Mouse (Mus musculus): ENCODE results near the gene Vipr1. TPM values are rescaled to one million over a fixed set of nuclear protein-coding genes. Genes with fewer than 3 reads are reported as not detected.
"Not testable (repeated sequence)": the region's sequence is repeated elsewhere in the genome, so short reads cannot be mapped to it uniquely, and the experiment has no call there.

Vipr1 gene
- 1 to 10 TPM; 1.5 to 1.8 TPM for polyA plus RNA-seq (2017; shearing (Covaris generic))

DNA sequence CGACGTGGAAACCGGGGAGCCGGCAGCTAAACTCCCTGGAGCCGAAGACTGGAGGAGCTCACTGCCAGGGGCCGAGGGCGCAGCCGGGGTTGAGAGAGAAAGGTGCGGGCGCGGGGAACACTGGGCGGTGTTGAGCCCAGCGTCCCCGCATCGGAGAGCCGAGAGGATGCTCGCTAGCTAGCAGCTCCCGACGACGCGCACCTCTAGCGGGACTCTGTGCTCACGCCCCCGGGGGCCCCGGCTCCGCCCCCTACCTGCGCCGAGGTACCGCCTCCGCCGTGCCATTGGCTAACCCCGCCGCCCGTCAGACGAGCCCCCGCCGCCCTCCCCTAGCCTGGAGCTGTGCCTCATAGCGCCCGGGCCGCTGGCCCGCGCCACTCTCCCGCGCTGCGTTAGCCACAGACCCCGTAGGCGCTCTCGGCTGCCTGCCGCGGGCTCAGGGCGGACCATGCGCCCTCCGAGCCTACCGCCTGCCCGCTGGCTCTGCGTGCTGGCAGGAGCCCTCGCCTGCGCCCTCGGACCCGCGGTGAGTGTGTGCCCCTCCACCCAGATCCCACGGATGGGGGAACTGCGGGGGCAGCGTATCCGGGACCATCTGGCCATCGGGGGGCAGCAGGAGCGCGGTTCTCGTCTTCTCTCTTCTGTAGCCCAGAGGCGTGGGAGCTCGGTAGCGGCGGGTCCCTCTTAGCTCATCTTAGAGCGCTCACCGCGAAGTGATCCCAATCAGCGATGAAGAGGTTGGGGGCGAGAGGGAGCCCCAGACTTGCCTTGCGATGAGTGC lies at the start of gene Vipr1:
Vipr1 (plus strand) TSS at position 316 of the 781 bp plus-strand sequence.
- peak; percentile 86 for ATAC-seq

DNA sequence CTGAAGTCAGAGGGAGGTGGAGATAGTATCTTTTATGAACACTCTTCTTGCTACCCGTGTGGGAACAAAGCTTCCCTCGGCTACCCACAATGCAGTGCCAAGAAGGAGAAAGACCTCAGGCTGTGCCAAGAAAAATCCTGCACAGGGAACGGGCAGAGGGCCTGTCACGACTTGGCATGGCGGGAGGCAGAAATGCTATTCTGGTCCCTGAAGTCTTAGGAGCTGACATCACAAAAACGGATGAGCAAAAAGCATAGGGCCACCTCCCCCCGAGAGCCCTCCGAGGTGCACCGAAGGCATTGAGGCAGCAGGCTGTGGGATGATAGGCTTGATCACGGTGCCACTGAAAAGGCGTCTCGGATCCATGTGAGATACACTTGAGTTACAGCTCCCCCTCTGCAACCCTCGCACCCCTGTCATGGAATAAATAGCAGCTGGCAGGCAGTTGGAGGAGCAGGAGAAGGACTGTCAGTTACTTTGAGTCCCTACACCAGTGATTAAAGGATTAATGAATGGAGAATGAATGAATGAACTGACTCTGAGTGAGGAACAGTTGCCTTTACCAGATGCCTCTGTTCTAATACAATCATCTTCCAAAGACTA lies 49.5 kb upstream of the Vipr1 start:
- no peak for ATAC-seq

DNA sequence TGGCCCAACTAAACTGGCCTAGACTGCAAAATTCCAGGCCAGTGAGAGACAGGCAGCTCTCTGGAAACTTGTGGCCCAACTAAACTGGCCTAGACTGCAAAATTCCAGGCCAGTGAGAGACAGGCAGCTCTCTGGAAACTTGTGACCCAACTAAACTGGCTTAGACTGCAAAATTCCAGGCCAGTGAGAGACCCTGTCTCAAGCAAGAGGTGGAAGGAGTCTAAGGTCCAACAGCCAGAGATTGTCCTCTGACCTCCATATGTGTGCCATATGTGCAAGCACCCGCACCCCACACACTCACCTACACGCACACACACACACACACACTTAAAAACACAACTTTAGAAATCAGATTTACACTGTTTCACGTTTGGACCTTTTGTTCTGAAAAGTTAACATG lies 48.7 kb upstream of the Vipr1 start:
- ATAC-seq, result not testable (repeated sequence)

DNA sequence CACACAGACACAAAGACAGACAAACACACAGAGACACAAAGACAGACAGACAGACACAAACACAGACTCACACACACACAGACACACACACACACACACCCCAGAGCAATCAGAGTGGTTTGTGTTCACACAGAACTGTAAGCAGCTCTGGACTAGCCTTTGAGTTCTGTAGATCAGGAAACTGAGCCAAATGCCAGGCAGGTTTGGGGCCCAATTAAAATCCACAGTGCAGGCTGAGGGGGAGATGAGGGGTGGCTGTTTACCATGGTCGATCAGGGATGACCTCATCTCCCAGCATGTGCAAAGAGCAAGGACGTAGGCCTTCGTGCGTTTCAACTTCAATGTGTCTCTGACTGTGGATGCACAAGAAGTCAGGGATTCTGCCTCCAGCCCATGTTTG lies 47.7 kb upstream of the Vipr1 start:
- no peak for ATAC-seq

DNA sequence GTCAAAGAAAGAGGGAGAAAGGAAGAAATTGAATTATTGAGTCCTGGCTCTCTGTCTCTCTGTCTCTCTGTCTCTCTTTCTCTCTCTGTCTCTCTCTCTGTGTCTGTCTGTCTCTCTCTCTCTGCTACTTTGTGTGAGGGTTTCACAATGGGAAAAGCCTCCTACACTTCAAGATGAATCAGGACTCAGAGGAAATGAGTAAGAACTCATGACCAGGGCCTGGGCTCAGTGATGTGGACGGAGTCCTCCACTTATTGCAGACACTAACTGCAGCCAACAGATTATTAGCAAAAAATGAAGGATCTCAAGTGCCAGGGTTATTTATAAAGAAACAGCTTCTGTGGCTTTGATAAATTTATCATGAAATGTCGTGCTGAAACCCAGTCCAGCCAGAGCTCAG lies 44.4 kb upstream of the Vipr1 start:
- no peak for ATAC-seq

DNA sequence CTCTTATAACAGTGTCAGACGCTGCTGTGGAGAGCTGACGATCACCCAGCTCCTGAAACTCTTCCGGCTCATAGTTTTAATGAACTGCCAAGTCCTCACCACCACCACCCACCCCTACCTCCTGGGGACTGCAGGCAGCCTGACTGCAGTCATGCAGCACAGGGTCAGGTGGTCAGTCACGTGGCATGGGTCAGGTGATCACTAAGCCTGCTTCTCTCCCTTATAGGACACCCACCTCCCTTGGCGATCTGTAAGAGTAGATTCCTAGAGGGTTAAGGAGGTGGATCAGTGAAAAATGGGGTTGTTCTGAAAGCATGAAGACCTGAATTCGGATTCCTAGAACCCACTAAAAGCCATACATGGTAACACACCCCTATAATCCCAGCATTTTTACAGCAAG lies 43.0 kb upstream of the Vipr1 start:
- no peak for ATAC-seq

DNA sequence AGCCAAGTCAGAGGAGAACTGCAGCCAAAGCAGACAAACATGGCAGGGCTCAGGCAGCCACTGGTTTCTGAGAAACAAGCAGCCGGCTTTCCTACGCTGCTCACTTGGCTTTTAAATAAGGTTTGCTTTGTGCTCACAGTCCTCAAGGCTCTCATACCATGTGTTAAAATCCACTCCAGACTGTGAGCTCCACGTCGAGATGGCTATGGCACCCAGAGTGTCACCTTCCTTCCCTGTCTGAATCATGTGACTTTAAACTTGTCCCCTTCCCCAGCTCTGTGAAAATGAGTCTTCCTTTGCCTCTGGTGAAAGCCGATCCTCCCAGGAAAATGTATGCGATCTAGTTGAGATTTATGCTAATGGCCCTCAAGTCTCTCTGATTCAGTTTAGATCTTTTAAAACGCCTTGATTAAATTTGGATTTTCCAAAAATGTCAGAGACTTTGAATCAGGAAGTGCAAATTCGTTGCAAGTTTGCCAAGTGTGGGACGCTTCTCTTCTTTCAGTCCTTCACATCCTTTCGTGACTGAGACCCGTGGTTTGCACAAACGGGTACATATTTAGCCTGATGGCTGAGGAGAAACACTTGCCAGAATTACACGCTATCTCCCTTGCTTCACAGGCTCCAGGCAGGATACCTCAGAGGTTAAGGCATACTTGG lies 42.2 kb upstream of the Vipr1 start:
- no peak for ATAC-seq

DNA sequence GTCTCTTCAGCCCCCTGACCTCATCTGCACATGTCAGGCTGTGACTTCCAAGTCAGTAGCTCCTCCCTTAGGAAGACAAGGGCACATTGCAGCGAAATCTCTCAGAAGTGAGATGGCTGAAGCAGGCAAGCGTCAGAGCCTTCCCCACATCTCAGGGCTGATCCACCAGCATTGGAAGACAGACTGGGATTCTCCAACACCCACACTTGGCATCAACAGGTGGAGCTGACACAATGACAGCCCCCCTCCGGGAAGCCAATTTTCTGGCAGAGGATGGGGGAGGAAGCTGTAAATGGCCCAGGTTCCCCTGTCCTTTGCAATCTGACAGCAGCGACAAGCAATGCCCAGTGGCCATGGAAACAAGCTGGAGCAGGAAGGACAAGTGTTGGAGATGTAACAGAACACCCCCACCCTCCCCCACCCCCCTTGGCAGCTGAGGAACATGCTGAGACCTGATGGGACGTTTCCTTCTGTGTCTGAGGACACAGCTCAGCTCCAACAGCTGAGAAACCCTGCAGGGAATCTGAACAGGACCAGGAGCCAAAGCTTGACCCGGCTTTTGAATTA lies 41.6 kb upstream of the Vipr1 start:
- no peak for ATAC-seq

DNA sequence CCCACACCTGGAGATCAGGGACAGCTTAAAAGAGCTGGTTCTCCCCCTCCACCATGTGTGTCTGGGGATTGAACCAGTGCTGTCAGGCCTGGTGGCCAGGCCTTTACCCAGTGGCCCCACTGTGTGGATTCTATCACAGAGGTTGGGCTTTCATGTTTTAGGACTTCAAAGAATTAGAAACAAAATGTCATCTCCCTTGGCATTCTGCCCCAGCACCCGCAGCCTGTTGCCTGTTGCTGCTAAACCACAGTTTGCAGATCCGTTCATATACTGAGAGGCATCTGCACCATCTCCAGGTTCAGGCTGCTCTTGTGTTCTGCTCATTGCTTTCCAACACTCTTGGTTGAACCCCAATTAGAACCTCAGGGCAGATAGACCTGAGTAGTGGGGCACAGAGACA lies 40.1 kb upstream of the Vipr1 start:
- ATAC-seq, result no peak

DNA sequence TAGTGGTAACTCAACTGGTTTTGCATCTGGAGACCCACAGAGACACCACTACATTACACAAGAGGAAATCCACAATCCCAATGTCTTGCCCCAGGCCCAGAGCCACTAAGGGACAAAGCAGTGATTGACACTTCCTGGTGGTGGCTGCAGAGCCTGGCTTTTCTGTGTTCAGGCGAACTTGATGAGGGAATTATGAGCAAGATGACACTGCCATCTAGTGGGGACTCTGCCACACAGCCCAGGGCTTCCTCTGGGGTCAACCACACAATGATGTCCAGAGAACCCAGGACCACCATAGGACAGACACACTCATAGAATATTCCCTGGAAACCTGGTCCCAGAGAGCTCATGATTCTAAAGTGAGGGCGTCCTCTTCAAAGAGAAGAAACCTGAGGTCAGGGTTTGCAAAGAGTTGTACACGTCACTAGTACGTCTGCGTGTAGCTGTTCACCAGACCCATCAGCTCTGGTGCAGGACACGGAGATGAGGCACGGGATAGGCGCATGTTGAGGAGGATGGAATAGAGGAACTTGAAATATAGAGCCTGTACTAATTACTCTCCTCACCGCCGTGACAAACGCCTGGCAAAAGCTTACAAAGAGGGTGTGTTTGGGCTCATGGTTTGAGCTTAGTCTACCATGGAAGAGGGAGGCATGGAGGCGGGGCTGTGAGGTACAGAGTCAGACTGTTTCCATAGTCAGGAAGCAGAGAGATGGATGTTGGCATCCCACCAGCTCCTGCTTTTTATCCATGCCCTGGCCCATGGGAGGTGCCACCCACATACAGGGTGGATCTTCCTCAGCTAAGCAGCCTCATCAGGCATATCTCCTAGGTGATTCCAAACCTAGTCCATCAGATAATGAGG lies 36.9 kb upstream of the Vipr1 start:
- ATAC-seq, result no peak

DNA sequence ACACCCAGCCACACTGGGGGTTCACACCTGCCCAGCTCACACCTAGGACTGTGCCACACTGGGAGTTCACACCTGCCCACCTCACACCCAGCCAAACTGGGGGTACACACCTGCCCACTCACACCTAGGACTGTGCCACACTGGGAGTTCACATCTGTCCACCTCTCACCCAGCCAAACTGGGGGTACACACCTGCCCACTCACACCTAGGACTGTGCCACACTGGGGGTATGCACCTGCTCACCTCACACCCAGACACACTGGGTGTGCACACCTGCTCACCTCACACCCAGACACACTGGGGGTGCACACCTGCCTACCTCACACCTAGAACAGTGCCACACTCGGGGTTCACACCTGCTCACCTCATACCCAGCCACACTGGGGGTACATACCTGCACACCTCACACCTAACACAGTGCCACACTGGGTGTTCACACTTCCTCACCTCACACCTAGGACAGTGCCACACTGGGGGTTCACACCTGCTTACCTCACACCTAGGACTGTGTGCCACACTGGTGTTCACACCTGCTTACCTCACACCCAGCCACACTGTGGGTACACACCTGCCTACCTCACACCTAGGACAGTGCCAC lies 35.9 kb upstream of the Vipr1 start:
- ATAC-seq, result no peak

DNA sequence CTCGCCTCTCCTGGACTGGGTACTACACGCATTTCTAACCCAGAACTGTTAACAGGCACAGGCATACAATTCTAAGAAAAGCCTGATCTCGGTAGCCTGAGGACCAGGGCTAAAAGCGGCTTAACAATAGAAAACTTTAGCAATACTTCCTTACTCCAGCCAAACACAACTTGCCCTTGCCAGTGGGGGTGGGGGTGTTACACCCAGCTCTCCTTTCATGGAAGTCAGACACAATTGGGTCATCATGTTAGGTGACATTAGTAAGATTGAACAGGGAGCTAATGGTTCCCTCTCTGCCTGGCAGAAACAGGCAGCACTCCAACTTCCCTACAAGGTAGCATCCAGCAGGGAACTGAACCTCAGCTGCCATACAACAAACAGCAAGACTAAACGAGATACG lies 33.1 kb upstream of the Vipr1 start:
- ATAC-seq, result no peak

DNA sequence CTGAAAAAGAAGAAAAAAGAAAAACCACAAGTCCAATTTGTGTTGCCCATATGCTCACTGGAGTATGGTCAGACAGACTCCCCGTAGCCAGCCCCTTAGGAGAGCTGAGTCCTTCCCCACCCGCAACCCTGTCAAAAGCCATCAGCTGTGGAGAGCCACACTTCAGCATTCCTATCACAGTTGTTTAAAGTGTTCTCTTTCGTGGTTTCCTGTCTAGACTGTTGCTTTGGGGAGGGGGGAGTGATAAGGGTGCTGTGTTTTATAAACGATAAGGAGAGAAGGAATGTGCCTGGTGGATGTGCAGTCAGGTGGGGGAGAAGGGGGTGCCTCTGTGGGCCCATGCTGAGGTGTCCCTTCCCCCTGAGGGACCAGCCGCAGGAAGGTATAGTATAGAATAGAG lies 29.3 kb upstream of the Vipr1 start:
- ATAC-seq, result no peak

DNA sequence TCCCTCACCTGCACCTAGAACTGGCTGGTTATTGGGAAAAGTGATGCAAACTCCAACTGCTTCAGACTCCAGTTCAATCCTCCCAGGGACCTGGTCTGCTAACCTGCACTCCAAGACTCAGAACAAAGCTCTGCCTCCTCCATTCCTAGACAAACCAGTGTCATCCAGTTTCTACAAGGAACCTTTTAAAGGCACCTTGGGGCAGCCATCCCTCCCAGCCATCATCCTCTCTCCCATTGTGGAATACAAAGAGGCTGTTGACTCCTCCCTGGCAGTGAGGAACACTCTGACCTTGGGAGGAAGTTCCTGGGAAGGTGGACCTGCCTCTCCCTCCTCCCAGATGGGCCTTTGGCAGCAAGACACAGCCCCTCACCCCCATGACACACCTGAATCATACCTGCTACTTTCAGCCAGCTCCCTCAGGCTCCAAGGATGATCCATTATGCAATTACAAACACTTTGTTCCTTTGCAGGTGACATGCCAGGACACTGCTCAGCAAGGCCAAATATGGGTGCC lies 28.2 kb upstream of the Vipr1 start:
- no peak for ATAC-seq

DNA sequence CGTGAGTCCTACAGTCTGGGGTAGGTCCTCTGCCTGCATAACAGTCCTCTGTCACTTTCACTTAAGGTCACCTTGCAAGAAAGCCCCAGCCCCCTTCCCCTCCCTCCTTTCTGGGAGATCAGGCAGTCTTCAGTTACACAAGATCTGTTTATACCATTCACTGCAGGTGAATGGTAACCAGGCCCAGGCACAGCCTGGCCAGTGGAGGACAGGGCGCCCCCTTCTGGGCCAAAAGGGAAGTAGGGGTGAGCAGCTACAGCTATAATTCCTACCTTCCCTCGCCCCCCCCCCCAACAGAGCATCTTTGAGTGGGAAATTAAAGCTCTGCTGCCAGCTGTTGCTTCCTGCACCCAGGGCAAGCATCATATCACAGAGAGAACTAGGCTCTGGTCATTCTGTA lies 26.0 kb upstream of the Vipr1 start:
- no peak for ATAC-seq

DNA sequence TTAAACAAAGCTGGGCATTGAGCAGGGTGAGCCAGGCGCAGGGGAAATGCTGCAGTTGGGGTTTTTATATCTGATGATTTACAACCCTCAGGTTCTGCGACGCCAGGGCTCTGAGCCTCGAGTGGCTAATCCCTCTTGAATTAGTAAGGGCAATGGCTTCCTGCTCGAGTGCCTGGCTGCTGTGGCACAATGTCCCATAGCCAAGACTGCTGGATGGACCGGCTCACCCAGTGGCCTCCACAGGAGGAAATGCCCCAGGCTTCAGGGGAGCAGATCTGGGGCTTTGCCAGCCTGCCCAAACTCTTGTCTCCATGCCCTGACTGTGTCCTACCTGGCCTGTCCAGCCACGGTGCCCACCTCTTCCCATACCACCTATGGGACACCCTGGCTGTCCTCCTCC lies 23.1 kb upstream of the Vipr1 start:
- ATAC-seq, result no peak

DNA sequence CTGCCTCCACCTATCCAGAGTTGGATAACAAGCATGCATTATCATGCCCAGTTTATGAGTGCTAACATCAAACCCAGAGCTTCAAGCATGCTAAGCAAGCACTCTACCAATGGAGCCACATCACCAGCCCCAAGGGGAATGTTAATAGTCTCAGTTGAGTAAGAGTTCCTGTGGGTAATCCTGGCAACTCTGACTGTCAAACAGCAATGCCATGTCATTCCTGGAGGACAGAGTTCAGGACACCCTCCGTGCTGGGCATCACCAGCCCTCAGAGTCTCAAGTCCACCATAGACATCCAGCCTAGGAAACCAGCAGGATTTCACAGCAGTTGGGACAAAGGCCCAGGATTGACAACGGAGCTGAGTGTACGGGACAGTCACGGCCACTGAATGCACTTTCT lies 19.3 kb upstream of the Vipr1 start:
- ATAC-seq, result no peak

DNA sequence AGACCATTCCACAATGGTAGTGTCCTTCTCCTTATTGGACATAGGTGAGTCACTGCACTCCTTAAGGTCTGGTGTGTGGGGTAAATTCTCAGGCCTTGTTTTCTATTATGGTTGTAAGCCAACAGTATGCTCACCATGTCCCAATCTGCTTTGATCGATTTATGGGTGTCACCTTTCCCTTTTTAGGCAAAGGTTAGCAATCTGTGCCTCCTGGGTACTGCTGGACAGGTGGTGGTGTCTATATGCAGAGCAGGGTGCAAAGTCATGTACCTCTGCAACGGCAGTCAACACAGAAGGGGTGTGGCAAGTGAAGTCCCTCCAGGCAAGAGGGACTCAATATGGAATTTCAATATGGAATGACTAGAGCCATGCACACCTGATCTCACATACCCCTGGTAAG lies 17.6 kb upstream of the Vipr1 start:
- ATAC-seq, result no peak

DNA sequence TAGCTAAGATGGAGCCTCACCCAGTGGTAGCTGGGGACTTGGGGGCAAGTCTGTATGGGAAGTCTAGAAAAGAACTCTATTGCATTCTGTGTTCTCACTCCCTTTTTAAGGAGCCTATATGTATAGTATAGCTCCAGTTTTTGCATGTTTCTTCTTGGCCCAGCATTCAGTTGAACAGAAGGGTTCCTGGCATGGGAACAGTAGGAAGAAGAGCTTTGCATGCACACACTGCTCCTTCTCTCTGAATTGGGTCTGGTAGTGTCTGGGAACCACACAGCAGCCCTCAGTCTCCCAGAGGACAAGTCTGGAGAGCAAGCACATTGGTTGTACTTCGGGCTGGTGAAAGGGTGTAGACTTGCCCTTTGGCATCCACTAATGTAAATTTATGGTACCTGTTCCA lies 11.9 kb upstream of the Vipr1 start:
- no peak for ATAC-seq

DNA sequence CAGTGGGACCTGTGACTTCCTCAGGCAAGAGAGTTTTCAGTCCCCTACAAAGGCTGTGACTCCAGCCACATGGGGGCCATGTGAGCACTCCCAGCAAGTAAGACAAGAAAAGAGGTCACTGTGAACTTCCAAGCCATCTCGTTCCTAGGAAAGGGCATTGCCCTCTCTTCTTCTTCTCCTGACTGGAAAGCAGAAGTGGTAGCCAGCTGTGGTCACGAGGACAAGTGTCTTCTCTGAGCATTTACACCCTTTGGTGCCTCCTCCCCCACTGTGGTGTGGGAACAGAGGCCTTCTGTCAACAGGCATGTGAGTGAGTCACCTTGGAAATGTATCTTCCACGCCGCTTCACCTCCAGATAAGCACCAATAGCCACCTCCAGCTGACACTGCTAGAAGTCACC lies 10.6 kb upstream of the Vipr1 start:
- no peak for ATAC-seq

DNA sequence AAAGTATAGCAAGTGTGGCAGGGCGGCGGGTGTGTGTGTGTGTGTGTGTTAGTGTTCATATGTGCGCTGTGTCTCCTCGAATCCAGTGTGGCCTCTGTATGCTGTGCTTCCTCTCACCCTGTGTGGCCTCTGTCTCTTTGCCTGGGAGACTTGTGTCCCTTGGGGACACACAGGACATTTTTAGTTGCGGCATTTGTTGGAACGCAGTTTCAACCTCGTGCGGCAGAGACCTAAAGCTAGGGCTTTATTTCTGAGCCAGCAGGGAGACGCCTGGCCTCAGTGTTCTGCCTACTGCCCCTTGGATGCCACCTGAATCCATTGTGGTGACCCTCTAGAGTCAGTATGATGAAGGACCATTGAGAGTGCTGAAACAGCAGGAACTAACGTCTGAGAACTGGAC lies 9.6 kb upstream of the Vipr1 start:
- ATAC-seq, result no peak

DNA sequence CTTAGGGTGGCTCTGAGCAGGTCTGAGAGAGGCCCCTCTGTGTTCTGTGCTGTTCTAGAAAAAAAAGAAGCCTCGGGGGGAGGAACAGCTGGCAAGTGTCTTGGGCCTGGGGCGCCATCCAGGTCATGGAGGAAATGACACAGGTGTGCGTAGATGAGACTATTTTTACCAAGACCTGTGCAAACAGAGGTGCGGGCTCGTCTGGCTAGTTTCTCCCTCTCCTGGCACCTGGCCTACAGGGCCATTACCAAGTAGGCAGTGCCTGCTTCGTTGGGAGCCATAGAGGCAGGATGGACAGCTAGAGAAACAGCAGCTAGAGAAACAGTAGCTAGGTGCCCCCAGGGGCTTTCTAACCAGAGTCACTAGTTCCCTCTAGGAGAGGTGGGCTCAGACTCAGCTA lies 9.2 kb upstream of the Vipr1 start:
- ATAC-seq, result no peak

Data from activated CD4-positive, CD25-positive, alpha-beta regulatory T cell, adult 4 months (primary cell).